Mouse (Mus musculus): ENCODE data around the gene Ppp2r2d.

Ppp2r2d gene

GRCm38 (mm10) chr7:138863950-138864572, 18.2 kb downstream of the Ppp2r2d start:
- DNase-seq (ENCODE audit: low read depth), result no peak

GRCm38 (mm10) chr7:138864776-138865175, 18.9 kb downstream of the Ppp2r2d start:
- DNase-seq (ENCODE audit: low read depth), result no peak

- no peak for DNase-seq (ENCODE audit: low read depth)
These were observed 21.4 kb downstream of the Ppp2r2d start for GRCm38 (mm10) chr7:138867286-138867685.

- DNase-seq (ENCODE audit: low read depth), result no peak
These were observed 22.4 kb downstream of the Ppp2r2d start for GRCm38 (mm10) chr7:138868316-138868715.

- no peak for DNase-seq (ENCODE audit: low read depth)
These were observed 27.1 kb downstream of the Ppp2r2d start for GRCm38 (mm10) chr7:138872956-138873355.

GRCm38 (mm10) chr7:138875031-138875430, 29.2 kb downstream of the Ppp2r2d start:
- no peak for DNase-seq (ENCODE audit: low read depth)

- DNase-seq (ENCODE audit: low read depth), result no peak
These were observed 37.8 kb downstream of the Ppp2r2d start for GRCm38 (mm10) chr7:138883724-138884123.

GRCm38 (mm10) chr7:138885365-138886289, 39.7 kb downstream of the Ppp2r2d start:
- DNase-seq (ENCODE audit: low read depth), result no peak

- DNase-seq (ENCODE audit: low read depth), result no peak
These were observed 52.2 kb downstream of the Ppp2r2d start for GRCm38 (mm10) chr7:138898122-138898521.

- DNase-seq (ENCODE audit: low read depth), result no peak
These were observed 52.9 kb downstream of the Ppp2r2d start for GRCm38 (mm10) chr7:138898743-138899142.

- DNase-seq (ENCODE audit: low read depth), result no peak
These were observed 58.1 kb downstream of the Ppp2r2d start for GRCm38 (mm10) chr7:138903886-138904435.

GRCm38 (mm10) chr7:138906441-138906840, 60.6 kb downstream of the Ppp2r2d start:
- DNase-seq (ENCODE audit: low read depth), result no peak

GRCm38 (mm10) chr7:138907043-138907442, 61.2 kb downstream of the Ppp2r2d start:
- DNase-seq (ENCODE audit: low read depth), result no peak

GRCm38 (mm10) chr7:138907976-138908375, 62.1 kb downstream of the Ppp2r2d start:
- DNase-seq (ENCODE audit: low read depth), result no peak

- no peak for DNase-seq (ENCODE audit: low read depth)
These were observed 62.9 kb downstream of the Ppp2r2d start for GRCm38 (mm10) chr7:138908768-138909276.

GRCm38 (mm10) chr7:138909277-138910192, 63.7 kb downstream of the Ppp2r2d start, which contains the start of gene Bnip3:
Gene Bnip3 (minus strand): TSS chr7:138909519.
- DNase-seq (ENCODE audit: low read depth), result peak; percentile 93

- DNase-seq (ENCODE audit: low read depth), result no peak
These were observed 64.3 kb downstream of the Ppp2r2d start for GRCm38 (mm10) chr7:138910193-138910562.

GRCm38 (mm10) chr7:138913616-138914015, 67.7 kb downstream of the Ppp2r2d start:
- no peak for DNase-seq (ENCODE audit: low read depth)

GRCm38 (mm10) chr7:138919156-138919944, 73.5 kb downstream of the Ppp2r2d start:
- peak; percentile 43 for DNase-seq (ENCODE audit: low read depth)

- no peak for DNase-seq (ENCODE audit: low read depth)
These were observed 75.7 kb downstream of the Ppp2r2d start for GRCm38 (mm10) chr7:138921611-138922010.

Data from induced T-regulatory cell, adult 2 months (primary cell).